Mouse (Mus musculus) lung, embryonic 14.5 days (tissue): ENCODE results near the gene Nt5c2. TPM values are rescaled to one million over a fixed set of nuclear protein-coding genes. Genes with fewer than 3 reads are reported as not detected.

Experiments used
- ATAC-seq: fragments of 200-750 bp; cut with Nextera tagmentation; 2 replicates; pipeline ENCODE4 v1.8.0; 2017; ENCODE audit warnings: mild to moderate bottlenecking, moderate TSS enrichment, moderate library complexity; ENCODE audit not compliant: insufficient read depth
- DNase-seq: peaks from one replicate; pipeline ENCODE4 v3.0.0-alpha.2; 2015
- H3K27ac ChIP-seq: fragments of 300-500 bp; sonication (generic); 2 replicates; pipeline ENCODE4 v1.5.1; 2014; ENCODE audit warnings: low read depth, mild to moderate bottlenecking, moderate library complexity
- H3K27me3 ChIP-seq: fragments of 300-500 bp; sonication (generic); 2 replicates; pipeline ENCODE4 v1.6.1; 2014; ENCODE audit warnings: low read length, control low read depth; ENCODE audit not compliant: insufficient read depth
- H3K36me3 ChIP-seq: fragments of 300-500 bp; sonication (generic); 2 replicates; pipeline ENCODE4 v1.6.1; 2014; ENCODE audit warnings: control low read depth; ENCODE audit not compliant: insufficient read depth
- H3K4me1 ChIP-seq: fragments of 300-500 bp; sonication (generic); 2 replicates; pipeline ENCODE4 v1.6.1; 2014; ENCODE audit warnings: antibody characterized with exemption, control low read depth; ENCODE audit not compliant: insufficient read depth
- H3K4me2 ChIP-seq: fragments of 300-500 bp; sonication (generic); 2 replicates; pipeline ENCODE4 v1.6.1; 2014; ENCODE audit warnings: mild to moderate bottlenecking
- H3K4me3 ChIP-seq: fragments of 300-500 bp; sonication (generic); 2 replicates; pipeline ENCODE4 v1.5.1; 2014; ENCODE audit warnings: low read depth, low read length
- H3K9ac ChIP-seq: fragments of 300-500 bp; sonication (generic); 2 replicates; pipeline ENCODE4 v1.6.1; 2014
- H3K9me3 ChIP-seq: fragments of 300-500 bp; sonication (generic); 2 replicates; pipeline ENCODE4 v1.6.1; 2016; ENCODE audit warnings: low read depth, low read length, control low read depth
- CTCF ChIP-seq: IDR thresholded peaks from 2 replicates; pipeline ENCODE4 v1.5.1; 2016; ENCODE audit warnings: antibody characterized with exemption, low read depth
- WGBS: fragments of 180-500 bp; shearing (Covaris S2); extraction: QIAGEN DNeasy Blood & Tissue Kit; methylation state at CpG from one replicate; pipeline ENCODE4 v1.1.7; 2014; 5-methylcytosine and 5-hydroxymethylcytosine counted together
- polyA plus RNA-seq: library from polyadenylated mRNA; unstranded; fragments of >200 nt; fragmentation: Nextera tagmentation; extraction: Ambion mirVana; gene quantifications from 2 replicates; pipeline ENCODE4 v1.2.1, GENCODE M21; 2014

Nt5c2 gene
- polyA plus RNA-seq, 1 experiment from 2014 or later, result 81.2 TPM

- Histone ChIP-seq H3K9ac (no peak overlapping the region), H3K4me3 (no peak overlapping the region), H3K27ac (no peak overlapping the region), H3K4me1 (no peaks in the 10 kb centered on the region; the same call in 1 of the 2 replicates), H3K36me3 (no peaks in the 10 kb centered on the region), H3K4me2 (no peak overlapping the region), H3K27me3 (no peaks in the 10 kb centered on the region), H3K9me3 (no peaks in the 10 kb centered on the region)
- DNase-seq (peak; percentile 24), ATAC-seq (no peak)
- TF ChIP-seq CTCF, result no peak
- WGBS, result 52% methylated on average over 4 of the region's 4 CpGs
Measured at GRCm38 (mm10) chr19:46975565-46975964, 39.4 kb downstream of the Nt5c2 start.

GRCm38 (mm10) chr19:46972159-46972558 lies 42.8 kb downstream of the Nt5c2 start:
- Histone ChIP-seq H3K27me3 (no peaks in the 10 kb centered on the region), H3K27ac (no peak overlapping the region), H3K4me1 (peaks cover 7% of the 10 kb centered on the region; the same call in 1 of the 2 replicates), H3K9me3 (no peaks in the 10 kb centered on the region), H3K9ac (no peak overlapping the region), H3K4me3 (no peak overlapping the region), H3K36me3 (no peaks in the 10 kb centered on the region), H3K4me2 (no peak overlapping the region)
- WGBS, result 87% methylated on average over 3 of the region's 3 CpGs
- no peak for TF ChIP-seq CTCF
- DNase-seq (no peak), ATAC-seq (no peak)

- H3K36me3 ChIP-seq, result no peaks in the 10 kb centered on the region
- no peak overlapping the region for H3K4me2 ChIP-seq
- H3K9ac ChIP-seq, result no peak overlapping the region
- H3K9me3 ChIP-seq, result no peaks in the 10 kb centered on the region
- no peak for ATAC-seq
- no peaks in the 10 kb centered on the region for H3K27me3 ChIP-seq
- peak; percentile 27 for DNase-seq
- 62% methylated on average over 9 of the region's 9 CpGs for WGBS
- TF ChIP-seq CTCF, result no peak
- no peak overlapping the region for H3K4me3 ChIP-seq
- peaks cover 7% of the 10 kb centered on the region; the same call in 1 of the 2 replicates for H3K4me1 ChIP-seq
- H3K27ac ChIP-seq, result 0 out of 2 replicates have a peak overlapping the region, but pooled peaks have one; percentile 59
Measured at GRCm38 (mm10) chr19:46971712-46972111, 43.2 kb downstream of the Nt5c2 start.

DNA sequence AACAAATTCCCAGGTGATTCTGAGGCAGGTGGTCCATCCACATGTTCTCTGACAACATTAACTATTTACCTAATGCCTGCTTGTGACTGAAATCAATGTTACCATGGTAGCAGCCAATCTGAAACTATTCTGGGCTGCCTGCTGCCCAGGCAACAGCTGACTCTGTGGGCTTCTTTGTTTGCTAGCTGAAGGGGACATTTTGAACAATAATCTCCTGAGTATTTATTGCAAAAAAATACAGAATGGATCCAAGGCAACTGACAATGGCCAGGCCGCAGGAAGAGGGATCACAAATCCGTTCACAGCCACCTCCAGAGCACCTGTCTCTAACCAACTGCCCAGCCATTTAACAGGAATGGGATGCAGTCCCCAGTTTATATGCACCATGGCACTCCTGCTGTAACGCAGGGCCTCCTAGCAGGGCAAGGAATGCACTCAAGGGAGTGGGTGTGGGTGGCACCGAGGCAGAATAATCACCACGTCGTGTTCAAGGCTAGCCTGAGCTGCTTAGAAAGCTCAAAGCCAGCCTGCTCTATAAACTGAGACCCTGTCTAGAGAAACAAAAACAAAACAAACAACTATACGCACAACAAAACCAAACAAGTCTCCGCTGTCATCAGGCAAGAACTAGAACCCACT lies 43.8 kb downstream of the Nt5c2 start:
- Histone ChIP-seq H3K36me3 (no peaks in the 10 kb centered on the region), H3K4me2 (no peak overlapping the region), H3K27ac (peak overlapping the region; percentile 59; the same call in 1 of the 2 replicates), H3K9ac (no peak overlapping the region), H3K4me3 (no peak overlapping the region), H3K27me3 (no peaks in the 10 kb centered on the region), H3K4me1 (peaks cover 7% of the 10 kb centered on the region; the same call in 1 of the 2 replicates), H3K9me3 (no peaks in the 10 kb centered on the region)
- ATAC-seq (0 out of 2 replicates have a peak, but pooled peaks have one; percentile 28), DNase-seq (peak; percentile 16)
- 57% methylated on average over 8 of the region's 8 CpGs for WGBS
- TF ChIP-seq CTCF, result no peak

DNA sequence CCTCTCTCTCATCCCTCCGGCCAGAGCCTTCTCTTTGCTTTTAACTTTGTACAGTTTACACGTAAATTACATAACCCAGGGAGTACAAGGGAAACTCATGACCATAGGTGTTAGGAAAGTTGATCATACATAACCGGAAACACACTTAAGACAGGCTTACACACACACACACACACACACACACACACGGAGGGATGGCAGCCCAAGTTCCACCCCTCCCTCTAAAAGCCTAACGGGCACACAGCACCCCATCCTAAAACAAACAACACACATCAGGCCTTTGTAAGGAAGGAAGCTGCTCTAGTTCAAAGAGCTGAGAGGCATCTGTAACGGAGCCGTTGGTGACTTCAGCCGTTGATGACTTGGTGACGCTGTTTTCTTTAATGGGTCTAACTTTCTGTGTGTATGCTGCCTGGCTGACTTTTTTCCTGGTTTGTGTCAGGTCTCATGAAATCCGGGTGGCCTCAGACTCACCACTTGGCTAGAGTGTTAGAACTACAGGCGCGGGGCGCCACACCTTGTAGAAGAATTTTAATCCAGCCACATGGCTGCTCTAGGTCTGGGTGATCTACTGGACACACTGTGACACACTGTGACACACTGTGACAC lies 44.7 kb downstream of the Nt5c2 start:
- H3K27ac ChIP-seq, result peak overlapping the region; percentile 70
- no peaks in the 10 kb centered on the region for H3K27me3 ChIP-seq
- H3K4me1 ChIP-seq, result peaks cover 7% of the 10 kb centered on the region; the same call in 1 of the 2 replicates
- H3K4me3 ChIP-seq, result no peak overlapping the region
- 35% methylated on average over 13 of the region's 13 CpGs for WGBS
- 0 out of 2 replicates have a peak, but pooled peaks have one; percentile 56 for ATAC-seq
- H3K9me3 ChIP-seq, result no peaks in the 10 kb centered on the region
- TF ChIP-seq CTCF, result no peak
- H3K36me3 ChIP-seq, result no peaks in the 10 kb centered on the region
- peak overlapping the region; percentile 23; the same call in 1 of the 2 replicates for H3K4me2 ChIP-seq
- peak; percentile 46 for DNase-seq
- no peak overlapping the region for H3K9ac ChIP-seq

GRCm38 (mm10) chr19:46969286-46969985 lies 45.5 kb downstream of the Nt5c2 start:
- ATAC-seq, result no peak
- no peak overlapping the region for H3K9ac ChIP-seq
- H3K27me3 ChIP-seq, result no peaks in the 10 kb centered on the region
- peak overlapping the region; percentile 23; the same call in 1 of the 2 replicates for H3K4me2 ChIP-seq
- H3K36me3 ChIP-seq, result no peaks in the 10 kb centered on the region
- H3K27ac ChIP-seq, result 0 out of 2 replicates have a peak overlapping the region, but pooled peaks have one; percentile 70
- H3K4me3 ChIP-seq, result no peak overlapping the region
- WGBS, result 57% methylated on average over 22 of the region's 22 CpGs
- DNase-seq, result peak; percentile 40
- no peaks in the 10 kb centered on the region for H3K9me3 ChIP-seq
- no peak for TF ChIP-seq CTCF
- H3K4me1 ChIP-seq, result peaks cover 7% of the 10 kb centered on the region; the same call in 1 of the 2 replicates

GRCm38 (mm10) chr19:46968833-46969232 lies 46.1 kb downstream of the Nt5c2 start:
- WGBS, result 72% methylated on average over 5 of the region's 5 CpGs
- Histone ChIP-seq H3K27ac (no peak overlapping the region), H3K4me3 (no peak overlapping the region), H3K36me3 (no peaks in the 10 kb centered on the region), H3K27me3 (no peaks in the 10 kb centered on the region), H3K9me3 (no peaks in the 10 kb centered on the region), H3K9ac (no peak overlapping the region), H3K4me2 (no peak overlapping the region), H3K4me1 (peaks cover 7% of the 10 kb centered on the region; the same call in 1 of the 2 replicates)
- DNase-seq (no peak), ATAC-seq (no peak)
- TF ChIP-seq CTCF, result no peak
